Mouse (Mus musculus): ENCODE data around the gene Mef2d.

GRCm38 (mm10) chr3:88121164-88122131 lies 20.7 kb upstream of the Mef2d start:
- TF ChIP-seq CTCF (IDR thresholded peaks at IDR 0.05; ENCODE audit: control insufficient read depth, insufficient read depth, insufficient replicate concordance, low read depth, low read length), result no peak
- TF ChIP-seq POLR2A (IDR thresholded peaks at IDR 0.05; ENCODE audit: control insufficient read depth, low read depth, low read length), result no peak
